Mouse (Mus musculus) embryonic facial prominence, embryonic 12.5 days (tissue): ENCODE results near the gene Ndufc1. TPM values are rescaled to one million over a fixed set of nuclear protein-coding genes. Genes with fewer than 3 reads are reported as not detected.
A peak's percentile ranks its signal among the peaks of the same experiment; 100 is the strongest.

ENCODE experiments used
- ATAC-seq: fragments of 200-750 bp; cut with Nextera tagmentation; 2 replicates; pipeline ENCODE4 v1.8.0; 2017; ENCODE audit not compliant: insufficient number of reproducible peaks, insufficient read depth, low FRiP score, low TSS enrichment
- H3K27ac ChIP-seq: fragments of 300-500 bp; sonication (generic); 2 replicates; pipeline ENCODE4 v1.5.1; 2016; ENCODE audit warnings: mild to moderate bottlenecking
- H3K27me3 ChIP-seq: fragments of 300-500 bp; sonication (generic); 2 replicates; pipeline ENCODE4 v1.6.1; 2016; ENCODE audit warnings: mild to moderate bottlenecking, moderate library complexity
- H3K36me3 ChIP-seq: fragments of 300-500 bp; sonication (generic); 2 replicates; pipeline ENCODE4 v1.6.1; 2016; ENCODE audit warnings: mild to moderate bottlenecking
- H3K4me1 ChIP-seq: fragments of 300-500 bp; sonication (generic); 2 replicates; pipeline ENCODE4 v1.6.1; 2016
- H3K4me2 ChIP-seq: fragments of 300-500 bp; sonication (generic); replicated peaks from 2 replicates; pipeline ENCODE4 v1.6.1; 2016; ENCODE audit warnings: mild to moderate bottlenecking, moderate library complexity
- H3K4me3 ChIP-seq: fragments of 300-500 bp; sonication (generic); 2 replicates; pipeline ENCODE4 v1.5.1; 2016; ENCODE audit warnings: mild to moderate bottlenecking
- H3K9ac ChIP-seq: fragments of 300-500 bp; sonication (generic); 2 replicates; pipeline ENCODE4 v1.6.1; 2016; ENCODE audit warnings: mild to moderate bottlenecking, moderate library complexity
- H3K9me3 ChIP-seq: fragments of 300-500 bp; sonication (generic); 2 replicates; pipeline ENCODE4 v1.6.1; 2016; ENCODE audit warnings: mild to moderate bottlenecking, moderate library complexity
- WGBS: fragments of 180-500 bp; shearing (Covaris S2); methylation state at CpG from one replicate; pipeline ENCODE4 v1.1.7; 2016; 5-methylcytosine and 5-hydroxymethylcytosine counted together
- polyA plus RNA-seq: library from polyadenylated mRNA; unstranded; fragments of >200 nt; fragmentation: Nextera tagmentation; extraction: Ambion mirVana; gene quantifications from 2 replicates; pipeline ENCODE4 v1.2.1, GENCODE M21; 2016

The Ndufc1 gene
- polyA plus RNA-seq, 1 experiment from 2014 or later, result 685 TPM

GRCm38 (mm10) chr3:51379786-51380659 is 28.8 kb downstream of the Ndufc1 start:
- Histone ChIP-seq H3K36me3 (no peaks in the 10 kb centered on the region), H3K4me2 (no peak overlapping the region), H3K27me3 (no peaks in the 10 kb centered on the region), H3K9me3 (no peaks in the 10 kb centered on the region), H3K27ac (no peak overlapping the region), H3K9ac (no peak overlapping the region), H3K4me1 (0 out of 2 replicates have a peak, but pooled peaks cover 3% of the 10 kb centered on the region), H3K4me3 (no peak overlapping the region)
- 54% methylated on average over 5 of the region's 5 CpGs for WGBS
- no peak for ATAC-seq

- no peak for ATAC-seq
- 78% methylated on average over 3 of the region's 3 CpGs for WGBS
- Histone ChIP-seq H3K4me2 (peak overlapping the region; percentile 43), H3K36me3 (no peaks in the 10 kb centered on the region), H3K9ac (no peak overlapping the region), H3K4me1 (0 out of 2 replicates have a peak, but pooled peaks cover 3% of the 10 kb centered on the region), H3K4me3 (peak overlapping the region; percentile 28; the same call in 1 of the 2 replicates), H3K27ac (no peak overlapping the region), H3K9me3 (no peaks in the 10 kb centered on the region), H3K27me3 (no peaks in the 10 kb centered on the region)
Observed at GRCm38 (mm10) chr3:51378665-51378946, 30.2 kb downstream of the Ndufc1 start.

GRCm38 (mm10) chr3:51377878-51378664 is 30.7 kb downstream of the Ndufc1 start:
- Histone ChIP-seq H3K9ac (no peak overlapping the region), H3K36me3 (no peaks in the 10 kb centered on the region), H3K4me2 (peak overlapping the region; percentile 43), H3K9me3 (no peaks in the 10 kb centered on the region), H3K27me3 (no peaks in the 10 kb centered on the region), H3K27ac (no peak overlapping the region), H3K4me3 (peak overlapping the region; percentile 28), H3K4me1 (0 out of 2 replicates have a peak, but pooled peaks cover 3% of the 10 kb centered on the region)
- 36% methylated on average over 31 of the region's 31 CpGs for WGBS
- ATAC-seq, result no peak

- no peaks in the 10 kb centered on the region for H3K9me3 ChIP-seq
- no peak overlapping the region for H3K9ac ChIP-seq
- H3K4me1 ChIP-seq, result 0 out of 2 replicates have a peak, but pooled peaks cover 3% of the 10 kb centered on the region
- no peak overlapping the region for H3K4me2 ChIP-seq
- no peaks in the 10 kb centered on the region for H3K36me3 ChIP-seq
- H3K4me3 ChIP-seq, result no peak overlapping the region
- H3K27me3 ChIP-seq, result no peaks in the 10 kb centered on the region
- WGBS, result 84% methylated on average over 19 of the region's 19 CpGs
- no peak overlapping the region for H3K27ac ChIP-seq
- ATAC-seq, result no peak
Observed at GRCm38 (mm10) chr3:51375307-51376265, 33.2 kb downstream of the Ndufc1 start.

GRCm38 (mm10) chr3:51373544-51373943 is 35.2 kb downstream of the Ndufc1 start:
- WGBS, result 71% methylated on average over 5 of the region's 5 CpGs
- no peak for ATAC-seq
- Histone ChIP-seq H3K9me3 (no peaks in the 10 kb centered on the region), H3K27ac (no peak overlapping the region), H3K4me3 (no peak overlapping the region), H3K4me1 (0 out of 2 replicates have a peak, but pooled peaks cover 3% of the 10 kb centered on the region), H3K27me3 (no peaks in the 10 kb centered on the region), H3K36me3 (no peaks in the 10 kb centered on the region), H3K4me2 (no peak overlapping the region), H3K9ac (no peak overlapping the region)

DNA sequence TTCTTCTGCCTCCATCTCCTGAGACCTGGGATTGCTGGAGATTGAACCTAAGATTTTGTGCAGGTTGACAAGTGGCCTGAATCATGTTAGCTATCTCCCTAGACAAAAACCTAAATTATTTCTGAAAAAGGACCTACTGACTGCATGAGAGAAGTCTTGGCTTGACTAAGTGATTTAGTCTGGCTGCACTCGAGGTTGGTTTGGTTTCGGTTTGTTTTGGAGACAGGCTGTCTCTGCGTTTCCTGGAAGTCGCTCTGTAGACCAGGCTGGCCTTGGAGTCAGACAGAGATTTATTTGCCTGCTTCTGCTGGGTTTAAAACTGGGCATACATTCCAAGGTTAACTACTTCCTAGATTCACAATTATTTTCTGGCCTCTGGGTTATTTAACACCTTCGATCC is 35.9 kb downstream of the Ndufc1 start:
- 65% methylated on average over 5 of the region's 5 CpGs for WGBS
- H3K4me3 ChIP-seq, result no peak overlapping the region
- H3K4me2 ChIP-seq, result no peak overlapping the region
- H3K9me3 ChIP-seq, result no peaks in the 10 kb centered on the region
- no peaks in the 10 kb centered on the region for H3K27me3 ChIP-seq
- no peak overlapping the region for H3K27ac ChIP-seq
- H3K36me3 ChIP-seq, result no peaks in the 10 kb centered on the region
- H3K4me1 ChIP-seq, result no peaks in the 10 kb centered on the region
- no peak overlapping the region for H3K9ac ChIP-seq
- ATAC-seq, result no peak

DNA sequence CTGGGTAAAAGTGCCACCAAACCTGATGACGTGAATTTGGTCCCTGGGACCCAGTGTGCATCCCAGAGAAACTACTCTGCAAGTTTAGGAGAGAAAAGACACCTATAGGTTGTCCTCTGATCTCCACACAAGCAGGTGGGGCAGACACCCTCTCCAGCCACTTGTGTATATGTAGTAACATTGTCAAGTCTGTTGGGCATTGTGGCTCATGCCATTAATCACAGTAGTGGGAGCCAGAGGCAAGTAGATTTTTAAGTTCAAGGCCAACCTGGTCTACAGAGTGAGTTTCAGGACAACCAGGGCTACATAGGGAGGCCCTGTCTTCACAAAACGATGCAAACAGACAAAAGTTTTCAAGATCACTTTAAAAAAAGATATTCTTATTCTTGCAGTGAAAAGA is 37.0 kb downstream of the Ndufc1 start:
- ATAC-seq, result no peak
- Histone ChIP-seq H3K27me3 (no peaks in the 10 kb centered on the region), H3K36me3 (no peaks in the 10 kb centered on the region), H3K4me1 (no peaks in the 10 kb centered on the region), H3K9ac (no peak overlapping the region), H3K4me2 (no peak overlapping the region), H3K9me3 (no peaks in the 10 kb centered on the region), H3K4me3 (no peak overlapping the region), H3K27ac (no peak overlapping the region)
- 76% methylated on average over 2 of the region's 2 CpGs for WGBS

DNA sequence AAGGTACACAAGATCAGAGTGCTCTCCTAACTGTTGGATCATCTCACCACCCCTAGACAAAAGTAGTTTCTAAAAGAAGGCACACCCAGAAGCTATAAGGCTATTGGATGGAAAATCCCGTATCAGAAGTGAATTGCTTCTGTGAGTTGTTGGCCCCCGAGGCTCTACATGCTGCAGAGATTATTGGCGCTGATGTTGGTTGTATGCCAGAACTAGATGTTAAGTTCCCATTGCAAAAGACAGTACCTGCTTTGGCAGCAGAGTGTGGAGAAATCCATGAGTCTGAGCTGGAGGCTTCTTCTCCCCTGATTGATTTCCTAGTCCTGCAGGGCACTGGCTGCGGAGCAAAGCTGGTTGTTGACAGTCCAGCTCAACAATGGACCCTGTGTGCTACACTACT is 40.8 kb downstream of the Ndufc1 start:
- Histone ChIP-seq H3K36me3 (no peaks in the 10 kb centered on the region), H3K9me3 (no peaks in the 10 kb centered on the region), H3K4me3 (no peak overlapping the region), H3K4me1 (peaks cover 7% of the 10 kb centered on the region; the same call in 1 of the 2 replicates), H3K27me3 (0 out of 2 replicates have a peak, but pooled peaks cover 3% of the 10 kb centered on the region), H3K4me2 (no peak overlapping the region), H3K9ac (no peak overlapping the region), H3K27ac (no peak overlapping the region)
- WGBS, result 83% methylated on average over 4 of the region's 4 CpGs
- no peak for ATAC-seq

GRCm38 (mm10) chr3:51366926-51367325 is 41.9 kb downstream of the Ndufc1 start:
- ATAC-seq, result no peak
- Histone ChIP-seq H3K36me3 (no peaks in the 10 kb centered on the region), H3K27ac (no peak overlapping the region), H3K4me1 (peaks cover 7% of the 10 kb centered on the region; the same call in 1 of the 2 replicates), H3K9ac (no peak overlapping the region), H3K4me2 (no peak overlapping the region), H3K27me3 (0 out of 2 replicates have a peak, but pooled peaks cover 3% of the 10 kb centered on the region), H3K4me3 (no peak overlapping the region), H3K9me3 (no peaks in the 10 kb centered on the region)
- WGBS, result 68% methylated on average over 4 of the region's 4 CpGs

DNA sequence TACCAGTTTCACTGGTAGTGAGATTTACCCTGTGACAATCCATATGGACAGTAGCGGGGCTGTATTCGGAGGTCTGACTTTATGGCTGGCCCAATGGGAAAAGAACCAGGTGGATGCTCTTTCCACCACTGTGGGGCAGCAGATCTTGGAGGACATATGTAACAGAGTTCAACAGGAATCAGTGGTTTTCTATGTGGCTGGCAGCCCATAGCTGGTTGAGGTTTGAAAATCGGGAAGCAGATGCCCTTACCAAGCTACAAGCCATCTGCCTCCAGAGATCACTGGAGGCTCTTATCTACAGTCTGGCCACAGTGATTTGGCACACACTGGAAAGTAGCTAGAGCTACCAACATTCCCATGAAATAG is 43.3 kb downstream of the Ndufc1 start:
- Histone ChIP-seq H3K27me3 (0 out of 2 replicates have a peak, but pooled peaks cover 3% of the 10 kb centered on the region), H3K27ac (no peak overlapping the region), H3K4me3 (peak overlapping the region; percentile 46), H3K4me2 (peak overlapping the region; percentile 81), H3K9me3 (no peaks in the 10 kb centered on the region), H3K4me1 (peaks cover 7% of the 10 kb centered on the region; the same call in 1 of the 2 replicates), H3K36me3 (no peaks in the 10 kb centered on the region), H3K9ac (peak overlapping the region; percentile 59)
- WGBS, result 21% methylated on average over 3 of the region's 3 CpGs
- no peak for ATAC-seq
